Mouse (Mus musculus) MEL (cell line): Measurements from ENCODE around the gene Sgo2b. TPM values are rescaled to one million over a fixed set of nuclear protein-coding genes. Genes with fewer than 3 reads are reported as not detected.
"Not testable (repeated sequence)": the region's sequence is repeated elsewhere in the genome, so short reads cannot be mapped to it uniquely, and the experiment has no call there.

ENCODE experiments used
- DNase-seq: peaks from one replicate; pipeline ENCODE4 v3.0.0; 2011; ENCODE audit warnings: low read depth, low spot score
- H3K27ac ChIP-seq: 2 replicates; pipeline ENCODE4 v1.5.1; 2012; ENCODE audit warnings: low read depth, mild to moderate bottlenecking, control low read depth, low read length, moderate library complexity; ENCODE audit not compliant: control insufficient read depth
- H3K27me3 ChIP-seq, 2 experiments: fragments of 150-350 bp in 1 of 2; sonication (generic) in 1 of 2; 2 replicates each; pipeline ENCODE4 v1.6.1; 2012; ENCODE audit warnings: low read length in 2 of 2, mild to moderate bottlenecking in 2 of 2, improper control_type of control experiment in 1 of 2, moderate library complexity in 1 of 2; ENCODE audit not compliant: insufficient read depth in 2 of 2, control insufficient read depth in 1 of 2
- H3K36me3 ChIP-seq, 2 experiments: 2 replicates each; pipeline ENCODE4 v1.6.1; 2012 to 2014; ENCODE audit warnings: low read length in 2 of 2, improper control_type of control experiment in 1 of 2, inconsistent platforms in 1 of 2, mild to moderate bottlenecking in 1 of 2; ENCODE audit not compliant: insufficient read depth in 2 of 2, control insufficient read depth in 1 of 2
- H3K4me1 ChIP-seq, 2 experiments: fragments of 150-350 bp in 1 of 2; sonication (generic) in 1 of 2; 2 replicates each; pipeline ENCODE4 v1.6.1; 2012; ENCODE audit warnings: low read length in 2 of 2, improper control_type of control experiment in 1 of 2, mild to moderate bottlenecking in 1 of 2; ENCODE audit not compliant: insufficient read depth in 2 of 2, control insufficient read depth in 1 of 2
- H3K4me3 ChIP-seq, 2 experiments: fragments of 150-350 bp in 1 of 2; sonication (generic) in 1 of 2; 2 replicates each; pipeline ENCODE4 v1.5.1; 2012; ENCODE audit warnings: low read depth in 2 of 2, low read length in 2 of 2, mild to moderate bottlenecking in 2 of 2, moderate library complexity in 2 of 2, control low read depth in 1 of 2, improper control_type of control experiment in 1 of 2; ENCODE audit not compliant: control insufficient read depth in 1 of 2, insufficient read depth in 1 of 2
- H3K79me2 ChIP-seq: 2 replicates; pipeline ENCODE4 v1.6.1; 2012; ENCODE audit warnings: mild to moderate bottlenecking, low read length, moderate library complexity; ENCODE audit not compliant: control insufficient read depth, poor library complexity, insufficient read depth
- H3K9ac ChIP-seq: 2 replicates; pipeline ENCODE4 v1.6.1; 2012; ENCODE audit warnings: low read depth, mild to moderate bottlenecking, control low read depth, low read length, moderate library complexity; ENCODE audit not compliant: control insufficient read depth, poor library complexity, severe bottlenecking
- H3K9me3 ChIP-seq: fragments of 150-350 bp; sonication (generic); replicated peaks from 2 replicates; pipeline ENCODE4 v1.6.1; 2012; ENCODE audit warnings: mild to moderate bottlenecking, low read length, improper control_type of control experiment, moderate library complexity; ENCODE audit not compliant: insufficient read depth
- BHLHE40 ChIP-seq: IDR thresholded peaks from 2 replicates; pipeline ENCODE4 v1.6.1; 2012; ENCODE audit warnings: low read depth, mild to moderate bottlenecking, inconsistent platforms, low read length, improper control_type of control experiment, borderline replicate concordance
- E2F4 ChIP-seq: IDR thresholded peaks from 2 replicates; pipeline ENCODE4 v1.6.1; 2011; ENCODE audit warnings: low read depth, low read length, improper control_type of control experiment, borderline replicate concordance
- EP300 ChIP-seq, 2 experiments: IDR thresholded peaks; 2 replicates each; pipeline ENCODE4 v1.6.1; 2011; ENCODE audit warnings: improper control_type of control experiment in 2 of 2, low read length in 2 of 2, low read depth in 1 of 2, mild to moderate bottlenecking in 1 of 2
- ETS1 ChIP-seq: IDR thresholded peaks from 2 replicates; pipeline ENCODE4 v1.6.1; 2012; ENCODE audit warnings: low read depth, mild to moderate bottlenecking, inconsistent platforms, low read length, improper control_type of control experiment, moderate library complexity
- GABPA ChIP-seq: IDR thresholded peaks from 2 replicates; pipeline ENCODE4 v1.6.1; 2012; ENCODE audit warnings: low read depth, mild to moderate bottlenecking, inconsistent platforms, low read length, improper control_type of control experiment, moderate library complexity
- GATA1 ChIP-seq: IDR thresholded peaks from 2 replicates; pipeline ENCODE4 v1.6.1; 2011; ENCODE audit warnings: low read depth, low read length, improper control_type of control experiment
- MAX ChIP-seq: IDR thresholded peaks from 2 replicates; pipeline ENCODE4 v1.6.1; 2011; ENCODE audit warnings: low read length, improper control_type of control experiment
- MYB ChIP-seq: IDR thresholded peaks from 2 replicates; pipeline ENCODE4 v1.6.1; 2011; ENCODE audit warnings: mild to moderate bottlenecking, low read depth, low read length, improper control_type of control experiment
- NELFE ChIP-seq: IDR thresholded peaks from 2 replicates; pipeline ENCODE4 v1.6.1; 2011; ENCODE audit warnings: low read depth, low read length, improper control_type of control experiment
- NRF1 ChIP-seq: IDR thresholded peaks from 2 replicates; pipeline ENCODE4 v1.6.1; 2014; ENCODE audit warnings: low read depth, mild to moderate bottlenecking, inconsistent platforms, low read length, improper control_type of control experiment, moderate library complexity; ENCODE audit not compliant: poor library complexity, insufficient read depth, severe bottlenecking
- POLR2AphosphoS5 ChIP-seq: IDR thresholded peaks from 2 replicates; pipeline ENCODE4 v1.6.1; 2012; ENCODE audit warnings: low read depth, borderline replicate concordance, mild to moderate bottlenecking, inconsistent platforms, low read length, moderate library complexity, mixed read lengths
- RCOR1 ChIP-seq: IDR thresholded peaks from 2 replicates; pipeline ENCODE4 v1.6.1; 2012; ENCODE audit warnings: low read depth, mild to moderate bottlenecking, inconsistent platforms, low read length, improper control_type of control experiment
- TAL1 ChIP-seq: IDR thresholded peaks from 2 replicates; pipeline ENCODE4 v1.6.1; 2012; ENCODE audit warnings: mild to moderate bottlenecking, inconsistent platforms, low read length, moderate library complexity, mixed read lengths
- TBP ChIP-seq: IDR thresholded peaks from 2 replicates; pipeline ENCODE4 v1.8.0; 2011; ENCODE audit warnings: low read depth, low read length, improper control_type of control experiment
- TCF12 ChIP-seq: IDR thresholded peaks from 2 replicates; pipeline ENCODE4 v1.6.1; 2014; ENCODE audit warnings: low read depth, mild to moderate bottlenecking, inconsistent platforms, low read length, improper control_type of control experiment, moderate library complexity
- USF1 ChIP-seq: IDR thresholded peaks from 2 replicates; pipeline ENCODE4 v1.6.1; 2014; ENCODE audit warnings: low read depth, mild to moderate bottlenecking, inconsistent platforms, low read length, improper control_type of control experiment, moderate library complexity
- ZKSCAN1 ChIP-seq: IDR thresholded peaks from 2 replicates; pipeline ENCODE4 v1.6.1; 2012; ENCODE audit warnings: low read depth, mild to moderate bottlenecking, inconsistent platforms, low read length, improper control_type of control experiment, moderate library complexity
- polyA plus RNA-seq, 2 experiments: library from polyadenylated mRNA; stranded (reverse) in 1 of 2; unstranded in 1 of 2; fragments of >175 nt in 1 of 2; fragments of >200 nt in 1 of 2; gene quantifications; 2 replicates each; pipeline versions ENCODE4 v1.2.1 to v1.2.4; 2012; ENCODE audit warnings: low replicate concordance in 2 of 2, low read depth in 1 of 2; ENCODE audit not compliant: insufficient read length in 2 of 2, insufficient read depth in 1 of 2, missing spikeins in 1 of 2
- total RNA-seq: library from RNA; depleted of rRNA; stranded (reverse); fragments of 300-350 nt; gene quantifications from 2 replicates; pipeline ENCODE4 v1.2.3, GENCODE M21; 2012

Gene Sgo2b
- total and polyA plus RNA-seq, 3 experiments = not detected

GRCm38 (mm10) chr8:63961032-63961785, 9.2 kb upstream of the Sgo2b start:
- H3K9me3 ChIP-seq = no peaks in the 10 kb centered on the region
- H3K4me1 ChIP-seq = no peaks in the 10 kb centered on the region
- no peak overlapping the region for H3K9ac ChIP-seq
- no peaks in the 10 kb centered on the region for H3K27me3 ChIP-seq
- no peak for TF ChIP-seq TCF12
- TF ChIP-seq GABPA = no peak
- TF ChIP-seq NELFE = no peak
- no peak for TF ChIP-seq MAX
- TF ChIP-seq POLR2AphosphoS5 = no peak
- no peak for TF ChIP-seq E2F4
- no peak for TF ChIP-seq TBP
- no peak for TF ChIP-seq EP300 (IDR thresholded peaks at IDR 0.05; ENCODE audit: low read depth in 1 of 2, low read length in 2 of 2)
- no peak for TF ChIP-seq USF1
- TF ChIP-seq ETS1 = no peak
- no peak for TF ChIP-seq ZKSCAN1
- TF ChIP-seq NRF1 = no peak
- TF ChIP-seq TAL1 = no peak
- no peak for TF ChIP-seq RCOR1
- no peak for TF ChIP-seq GATA1
- TF ChIP-seq BHLHE40 = no peak
- TF ChIP-seq MYB = no peak
- TF ChIP-seq, all 39 proteins: peak for 0
- Histone ChIP-seq H3K4me3 (no peak overlapping the region), H3K36me3 (no peaks in the 10 kb centered on the region), H3K79me2 (no peaks in the 10 kb centered on the region), H3K27ac (no peak overlapping the region)
- DNase-seq = no peak

- H3K9ac ChIP-seq, H3K4me3 ChIP-seq, H3K9me3 ChIP-seq, DNase-seq, H3K27ac ChIP-seq, H3K4me1 ChIP-seq, H3K79me2 ChIP-seq, H3K27me3 ChIP-seq, H3K36me3 ChIP-seq: not testable (repeated sequence)
These were observed 1.8 kb upstream of the Sgo2b start for GRCm38 (mm10) chr8:63953802-63954201.
